Mouse (Mus musculus) stomach, postnatal 0 days (tissue): ENCODE measurements at regions not wholly inside any gene's neighbourhood (a gene's known extent, or its start where the extent isn't known, plus 50 kb on each side); places are given as distances from the start of the nearest gene placed in this dataset.

Experiments used
- CTCF ChIP-seq: IDR thresholded peaks from 2 replicates; pipeline ENCODE4 v1.5.1; 2016; ENCODE audit warnings: antibody characterized with exemption, low read depth, mild to moderate bottlenecking, moderate library complexity
- EP300 ChIP-seq: optimal IDR thresholded peaks from 2 replicates; pipeline ENCODE3; 2016; ENCODE audit warnings: antibody characterized with exemption

DNA sequence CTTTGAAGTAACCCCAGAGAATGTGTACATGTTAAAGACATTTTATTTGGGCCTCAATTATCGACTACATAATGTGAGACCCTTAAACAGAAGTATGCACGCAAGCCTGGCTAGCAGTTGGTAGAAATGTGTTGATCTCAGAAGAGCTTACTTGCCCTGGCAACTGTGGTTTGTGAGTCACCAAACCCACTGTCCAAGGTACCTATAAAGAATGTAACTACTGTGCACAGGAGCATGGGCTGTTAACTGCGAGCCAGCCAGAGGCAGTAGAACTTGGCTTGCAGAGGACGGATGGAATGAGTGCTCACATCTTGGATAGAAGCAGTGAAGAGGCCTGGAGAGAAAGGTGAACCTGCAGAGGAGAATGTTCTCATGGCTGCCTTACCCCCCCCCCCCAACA lies 129.9 kb downstream of the Irs2 start:
- TF ChIP-seq EP300 = no peak
- no peak for TF ChIP-seq CTCF
